Mouse (Mus musculus) lung, postnatal 10 days (tissue): ENCODE measurements at regions not wholly inside any gene's neighbourhood (a gene's known extent, or its start where the extent isn't known, plus 50 kb on each side); places are given as distances from the start of the nearest gene placed in this dataset.

ENCODE experiments used
- DNase-seq: peaks from one replicate; pipeline ENCODE4 v3.0.0; 2021

GRCm38 (mm10) chr12:106626786-106627185 is 616.8 kb downstream of the Vrk1 start:
- DNase-seq, result no peak

GRCm38 (mm10) chr12:106632566-106632965 is 622.5 kb downstream of the Vrk1 start:
- no peak for DNase-seq

GRCm38 (mm10) chr12:106633096-106633495 is 623.1 kb downstream of the Vrk1 start:
- peak; percentile 15 for DNase-seq

GRCm38 (mm10) chr12:106658317-106658716 is 648.3 kb downstream of the Vrk1 start:
- DNase-seq, result peak; percentile 6

- no peak for DNase-seq
Observed at GRCm38 (mm10) chr12:106673232-106673766, 663.3 kb downstream of the Vrk1 start.

- DNase-seq, result no peak
Observed at GRCm38 (mm10) chr12:106674741-106675140, 664.7 kb downstream of the Vrk1 start.

GRCm38 (mm10) chr12:106676136-106676535 is 666.1 kb downstream of the Vrk1 start:
- no peak for DNase-seq

- DNase-seq, result no peak
Observed at GRCm38 (mm10) chr12:106676566-106676965, 666.5 kb downstream of the Vrk1 start.

GRCm38 (mm10) chr12:106685986-106686385 is 676.0 kb downstream of the Vrk1 start:
- no peak for DNase-seq

- no peak for DNase-seq
Observed at GRCm38 (mm10) chr12:106687751-106688150, 677.7 kb downstream of the Vrk1 start.

- no peak for DNase-seq
Observed at GRCm38 (mm10) chr12:106688156-106688740, 678.2 kb downstream of the Vrk1 start.

GRCm38 (mm10) chr12:106702958-106703357 is 692.9 kb downstream of the Vrk1 start:
- DNase-seq, result no peak

GRCm38 (mm10) chr12:106721271-106722009 is 711.4 kb downstream of the Vrk1 start:
- DNase-seq, result no peak

- DNase-seq, result no peak
Observed at GRCm38 (mm10) chr12:106722010-106722362, 712.0 kb downstream of the Vrk1 start.

- DNase-seq, result no peak
Observed at GRCm38 (mm10) chr12:106722761-106723160, 712.7 kb downstream of the Vrk1 start.

GRCm38 (mm10) chr12:106726920-106727319 is 716.9 kb downstream of the Vrk1 start:
- no peak for DNase-seq

- DNase-seq, result no peak
Observed at GRCm38 (mm10) chr12:106727486-106727885, 717.5 kb downstream of the Vrk1 start.

- no peak for DNase-seq
Observed at GRCm38 (mm10) chr12:106729686-106730085, 719.7 kb downstream of the Vrk1 start.

- DNase-seq, result no peak
Observed at GRCm38 (mm10) chr12:106732108-106732857, 722.3 kb downstream of the Vrk1 start.

GRCm38 (mm10) chr12:106748765-106749164 is 738.7 kb downstream of the Vrk1 start:
- DNase-seq, result no peak

GRCm38 (mm10) chr12:106763552-106763951 is 724.9 kb upstream of the 3110018I06Rik start:
- DNase-seq, result no peak

GRCm38 (mm10) chr12:106764516-106764915 is 723.9 kb upstream of the 3110018I06Rik start:
- no peak for DNase-seq

GRCm38 (mm10) chr12:106773536-106773935 is 714.9 kb upstream of the 3110018I06Rik start:
- no peak for DNase-seq

- DNase-seq, result no peak
Observed at GRCm38 (mm10) chr12:106796596-106796995, 691.8 kb upstream of the 3110018I06Rik start.
